Mouse (Mus musculus) intestine, embryonic 16.5 days (tissue): ENCODE results near the gene Fkbp3. TPM values are rescaled to one million over a fixed set of nuclear protein-coding genes. Genes with fewer than 3 reads are reported as not detected.
A peak's percentile ranks its signal among the peaks of the same experiment; 100 is the strongest.

Experiments
- ATAC-seq: fragments of 200-750 bp; cut with Nextera tagmentation; 2 replicates; pipeline ENCODE4 v1.8.0; 2017; ENCODE audit warnings: moderate TSS enrichment, moderate library complexity
- H3K27ac ChIP-seq: fragments of 300-500 bp; sonication (generic); 2 replicates; pipeline ENCODE4 v1.5.1; 2014; ENCODE audit warnings: mild to moderate bottlenecking, low read length
- H3K27me3 ChIP-seq: fragments of 300-500 bp; sonication (generic); replicated peaks from 2 replicates; pipeline ENCODE4 v1.6.1; 2014; ENCODE audit warnings: low read length, control low read depth, mixed read lengths; ENCODE audit not compliant: control insufficient read depth, insufficient read depth
- H3K36me3 ChIP-seq: fragments of 300-500 bp; sonication (generic); 2 replicates; pipeline ENCODE4 v1.6.1; 2014; ENCODE audit warnings: low read length, control low read depth; ENCODE audit not compliant: control insufficient read depth, insufficient read depth
- H3K4me1 ChIP-seq: fragments of 300-500 bp; sonication (generic); 2 replicates; pipeline ENCODE4 v1.6.1; 2014; ENCODE audit warnings: low read length, control low read depth, mixed read lengths; ENCODE audit not compliant: control insufficient read depth, insufficient read depth
- H3K4me2 ChIP-seq: fragments of 300-500 bp; sonication (generic); 2 replicates; pipeline ENCODE4 v1.6.1; 2014; ENCODE audit warnings: low read depth, low read length, control low read depth
- H3K4me3 ChIP-seq: fragments of 300-500 bp; sonication (generic); 2 replicates; pipeline ENCODE4 v1.5.1; 2014; ENCODE audit warnings: mild to moderate bottlenecking, low read length
- H3K9ac ChIP-seq: fragments of 300-500 bp; sonication (generic); 2 replicates; pipeline ENCODE4 v1.6.1; 2014; ENCODE audit warnings: low read depth, low read length
- H3K9me3 ChIP-seq: fragments of 300-500 bp; sonication (generic); 2 replicates; pipeline ENCODE4 v1.6.1; 2016; ENCODE audit warnings: low read length, control low read depth; ENCODE audit not compliant: control insufficient read depth
- WGBS: fragments of 180-500 bp; shearing (Covaris S2); extraction: QIAGEN DNeasy Blood & Tissue Kit; methylation state at CpG from one replicate; pipeline ENCODE4 v1.1.7; 2014; 5-methylcytosine and 5-hydroxymethylcytosine counted together
- polyA plus RNA-seq: library from polyadenylated mRNA; unstranded; fragments of >200 nt; fragmentation: Nextera tagmentation; extraction: Ambion mirVana; gene quantifications from 2 replicates; pipeline ENCODE4 v1.2.1, GENCODE M21; 2015

The Fkbp3 gene
- polyA plus RNA-seq, 1 experiment from 2014 or later: 301 TPM

DNA sequence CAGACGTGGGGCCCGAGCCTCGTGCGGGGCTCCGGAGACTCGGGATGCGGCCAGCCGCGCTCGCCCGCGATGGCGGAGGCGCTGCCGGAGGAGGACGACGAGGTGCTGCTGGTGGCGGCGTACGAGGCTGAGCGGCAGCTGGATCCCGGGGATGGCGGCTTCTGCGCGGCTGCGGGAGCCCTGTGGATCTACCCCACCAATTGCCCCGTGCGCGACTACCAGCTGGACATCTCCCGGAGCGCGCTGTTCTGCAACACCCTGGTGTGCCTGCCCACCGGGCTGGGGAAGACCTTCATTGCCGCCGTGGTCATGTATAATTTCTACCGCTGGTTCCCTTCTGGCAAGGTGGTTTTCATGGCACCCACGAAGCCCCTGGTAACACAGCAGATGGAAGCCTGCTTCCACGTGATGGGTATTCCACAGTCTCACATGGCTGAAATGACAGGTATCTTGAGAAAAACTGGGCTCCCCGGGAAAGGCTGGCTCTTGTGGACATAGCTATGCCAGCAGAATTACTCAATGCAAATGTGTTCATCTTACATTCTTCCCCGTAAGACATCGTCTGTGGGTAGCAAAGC, 2.0 kb upstream of the Fkbp3 start:
- H3K27ac ChIP-seq: peak overlapping the region; percentile 72
- peak; percentile 10 for ATAC-seq
- peaks cover 12% of the 10 kb centered on the region for H3K4me1 ChIP-seq
- H3K27me3 ChIP-seq: no peaks in the 10 kb centered on the region
- H3K9ac ChIP-seq: peak overlapping the region; percentile 86
- H3K36me3 ChIP-seq: no peaks in the 10 kb centered on the region
- peak overlapping the region; percentile 95 for H3K4me3 ChIP-seq
- H3K4me2 ChIP-seq: peak overlapping the region; percentile 85
- 0% methylated on average over 41 of the region's 41 CpGs for WGBS
- H3K9me3 ChIP-seq: no peaks in the 10 kb centered on the region

DNA sequence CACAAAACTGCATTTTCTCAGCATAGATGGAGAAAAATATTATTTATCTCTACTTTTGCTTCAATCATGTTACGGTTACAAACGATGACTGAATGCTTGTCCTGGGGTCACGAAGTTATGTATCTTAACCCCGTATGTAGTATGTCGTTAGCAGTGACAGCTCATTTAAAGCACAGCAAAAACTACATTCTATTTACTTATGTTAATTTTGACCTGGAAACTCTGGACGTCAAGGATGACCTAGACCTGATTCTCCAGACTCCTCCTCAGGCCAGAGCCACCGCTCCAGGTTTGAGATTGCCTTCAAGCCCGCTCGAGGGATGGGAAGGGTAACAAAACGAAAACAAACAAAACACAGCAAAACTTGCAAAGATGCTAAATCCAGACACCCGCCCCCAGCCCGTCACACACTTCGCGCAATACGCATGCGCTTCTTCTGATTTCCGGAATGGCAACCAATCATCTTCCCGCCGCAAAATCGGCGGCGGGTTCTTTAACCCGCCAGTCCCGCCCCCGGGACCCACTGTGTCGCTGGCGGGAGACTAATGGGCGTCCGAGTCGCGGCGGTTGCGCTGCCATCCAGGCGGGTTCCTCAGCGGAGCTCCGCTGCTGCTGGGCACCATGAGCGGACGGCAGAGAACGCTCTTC, 1.4 kb upstream of the Fkbp3 start, which contains the start of gene Fancm:
Gene Fancm (plus strand): TSS at position 519 of the 648 bp plus-strand sequence.
- Histone ChIP-seq H3K4me1 (peaks cover 15% of the 10 kb centered on the region), H3K27ac (peak within 1 kb of the TSS; percentile 72), H3K4me2 (peak within 1 kb of the TSS; percentile 85), H3K27me3 (no peaks in the 10 kb centered on the region), H3K9me3 (no peaks in the 10 kb centered on the region), H3K9ac (peak within 1 kb of the TSS; percentile 96), H3K36me3 (no peaks in the 10 kb centered on the region), H3K4me3 (peak within 1 kb of the TSS; percentile 95)
- peak; percentile 54 for ATAC-seq
- 2% methylated on average over 39 of the region's 39 CpGs for WGBS

DNA sequence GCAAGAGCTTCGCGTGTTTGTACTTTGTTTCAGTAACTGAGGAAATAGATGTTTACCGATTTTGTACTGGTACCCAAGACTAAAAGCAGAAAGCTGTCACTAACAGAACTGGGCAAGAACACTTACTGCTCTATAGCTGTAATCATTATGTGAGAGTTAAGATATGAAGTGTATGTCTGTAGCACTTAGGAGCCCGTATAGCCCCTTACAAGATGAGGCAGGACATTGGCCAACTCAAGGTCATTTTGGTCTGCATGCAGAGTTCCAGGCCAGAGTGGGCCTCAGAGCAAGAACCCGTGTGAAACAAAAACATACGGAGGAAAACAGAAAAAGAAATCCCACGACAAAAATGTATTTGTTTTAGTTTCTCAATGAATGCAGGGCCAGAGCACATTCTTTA, 844 bp upstream of the Fkbp3 start:
- H3K9me3 ChIP-seq: no peaks in the 10 kb centered on the region
- H3K27ac ChIP-seq: peak overlapping the region; percentile 61
- H3K36me3 ChIP-seq: no peaks in the 10 kb centered on the region; the same call in 1 of the 2 replicates
- no peak for ATAC-seq
- peak overlapping the region; percentile 85 for H3K4me2 ChIP-seq
- H3K4me1 ChIP-seq: peaks cover 15% of the 10 kb centered on the region
- WGBS: 36% methylated on average over 7 of the region's 7 CpGs
- H3K4me3 ChIP-seq: peak overlapping the region; percentile 95
- no peak overlapping the region for H3K9ac ChIP-seq
- H3K27me3 ChIP-seq: no peaks in the 10 kb centered on the region

DNA sequence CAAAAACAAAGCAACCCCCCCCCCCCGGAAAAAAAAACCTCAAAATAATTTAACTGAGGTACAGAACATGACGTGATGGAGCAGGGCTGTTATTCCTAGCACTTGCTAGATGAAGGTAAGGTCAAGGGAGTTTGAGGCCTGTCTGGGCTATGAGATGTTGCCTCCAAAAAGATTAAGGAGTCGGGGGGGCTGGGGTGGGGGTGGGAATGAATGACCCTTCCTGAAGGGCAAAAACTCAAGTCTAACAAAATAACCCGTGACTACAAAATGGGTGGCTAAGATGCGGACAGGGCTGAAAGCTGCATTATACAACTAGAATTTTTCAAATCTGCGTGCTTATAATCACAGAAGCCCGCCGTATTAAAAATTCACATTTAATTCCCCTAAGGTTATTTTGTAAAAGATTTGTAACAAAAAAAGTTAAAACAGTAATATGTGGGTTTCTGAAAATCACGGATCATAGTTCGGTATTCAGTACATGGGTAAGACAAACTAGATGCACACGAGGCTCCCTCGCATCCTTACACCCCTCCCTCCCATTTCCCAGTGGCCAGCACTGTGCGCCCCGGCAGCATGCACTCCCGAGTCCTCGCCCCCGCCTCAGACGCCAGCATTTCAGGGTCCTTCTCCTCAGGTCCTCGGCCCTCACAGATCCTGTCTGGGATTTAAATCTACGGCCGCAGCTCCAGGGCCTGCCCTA, 746 bp downstream of the Fkbp3 start:
- H3K4me1 ChIP-seq: peaks cover 15% of the 10 kb centered on the region
- H3K36me3 ChIP-seq: no peaks in the 10 kb centered on the region; the same call in 1 of the 2 replicates
- WGBS: 3% methylated on average over 21 of the region's 21 CpGs
- H3K4me2 ChIP-seq: peak overlapping the region; percentile 67
- H3K9me3 ChIP-seq: no peaks in the 10 kb centered on the region
- ATAC-seq: peak; percentile 55
- H3K4me3 ChIP-seq: peak overlapping the region; percentile 95
- peak overlapping the region; percentile 84 for H3K27ac ChIP-seq
- H3K9ac ChIP-seq: peak overlapping the region; percentile 96
- no peaks in the 10 kb centered on the region for H3K27me3 ChIP-seq

DNA sequence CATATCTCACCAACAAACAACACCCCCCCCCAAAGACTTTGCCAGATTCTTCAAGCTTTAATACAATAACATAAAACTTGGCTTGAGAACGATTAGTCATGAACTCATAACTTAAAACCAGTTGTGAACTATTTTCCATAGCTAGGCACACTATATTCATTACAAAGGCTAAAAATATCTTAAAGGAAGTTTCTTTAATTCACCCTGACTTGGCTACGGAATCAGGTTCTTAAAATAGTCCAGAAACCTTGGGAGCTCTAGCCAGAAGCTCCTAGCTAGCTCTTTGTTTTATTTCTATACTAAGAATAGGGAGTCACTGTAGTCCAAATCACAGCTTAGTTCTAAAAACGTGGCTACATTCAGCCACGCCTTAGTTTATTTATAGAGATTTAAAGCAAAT, 5.4 kb downstream of the Fkbp3 start:
- Histone ChIP-seq H3K27ac (no peak overlapping the region), H3K9ac (no peak overlapping the region), H3K36me3 (peaks cover 6% of the 10 kb centered on the region), H3K4me2 (no peak overlapping the region), H3K4me3 (no peak overlapping the region), H3K27me3 (no peaks in the 10 kb centered on the region), H3K9me3 (no peaks in the 10 kb centered on the region), H3K4me1 (0 out of 2 replicates have a peak, but pooled peaks cover 2% of the 10 kb centered on the region)
- 63% methylated on average over 4 of the region's 4 CpGs for WGBS
- ATAC-seq: no peak

DNA sequence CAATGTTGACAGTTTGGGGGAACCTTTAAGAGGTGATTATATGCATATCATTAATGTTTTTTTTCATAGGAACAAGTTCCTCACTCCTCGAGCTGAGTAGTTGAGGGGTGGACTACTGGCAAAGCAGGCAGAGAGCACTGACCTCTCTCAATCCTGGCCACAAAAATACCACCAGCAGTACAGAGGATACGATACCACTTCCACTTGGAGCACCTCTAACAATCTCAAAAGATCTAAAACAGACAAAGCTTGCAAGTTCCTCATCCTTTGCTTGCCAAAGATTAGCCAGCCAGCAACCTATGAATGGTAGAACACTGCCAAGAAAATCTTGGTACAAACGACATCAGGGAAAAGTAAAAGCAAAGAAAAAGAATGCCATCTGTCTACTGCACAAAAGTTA, 7.6 kb downstream of the Fkbp3 start:
- no peak overlapping the region for H3K4me2 ChIP-seq
- H3K27ac ChIP-seq: no peak overlapping the region
- WGBS: 57% methylated on average over 3 of the region's 3 CpGs
- no peak for ATAC-seq
- H3K9ac ChIP-seq: no peak overlapping the region
- no peaks in the 10 kb centered on the region for H3K9me3 ChIP-seq
- H3K4me3 ChIP-seq: no peak overlapping the region
- H3K27me3 ChIP-seq: no peaks in the 10 kb centered on the region
- H3K36me3 ChIP-seq: peaks cover 7% of the 10 kb centered on the region
- 0 out of 2 replicates have a peak, but pooled peaks cover 2% of the 10 kb centered on the region for H3K4me1 ChIP-seq

DNA sequence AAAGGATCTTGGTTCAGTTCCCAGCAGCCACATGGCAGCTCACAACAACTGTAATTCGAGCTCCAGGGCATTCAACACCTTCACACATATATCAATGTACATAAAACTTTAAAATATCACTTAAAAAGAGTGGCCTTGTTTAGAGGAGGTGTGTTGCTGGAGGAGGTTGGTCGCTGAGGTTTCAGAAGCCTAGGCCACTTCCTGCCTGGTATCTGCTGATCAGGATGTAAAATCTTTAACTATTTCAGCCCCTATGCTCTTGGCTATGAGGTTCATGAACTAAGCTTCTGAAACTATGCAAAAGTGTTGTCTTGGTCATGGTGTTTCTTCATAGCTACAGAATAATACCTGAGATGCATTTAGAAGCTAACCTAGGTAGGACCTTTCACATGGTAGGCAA, 8.6 kb downstream of the Fkbp3 start:
- Histone ChIP-seq H3K27ac (no peak overlapping the region), H3K4me3 (no peak overlapping the region), H3K27me3 (no peaks in the 10 kb centered on the region), H3K4me1 (no peaks in the 10 kb centered on the region), H3K9me3 (no peaks in the 10 kb centered on the region), H3K36me3 (peaks cover 9% of the 10 kb centered on the region), H3K9ac (no peak overlapping the region), H3K4me2 (no peak overlapping the region)
- 64% methylated on average over 2 of the region's 2 CpGs for WGBS
- no peak for ATAC-seq

DNA sequence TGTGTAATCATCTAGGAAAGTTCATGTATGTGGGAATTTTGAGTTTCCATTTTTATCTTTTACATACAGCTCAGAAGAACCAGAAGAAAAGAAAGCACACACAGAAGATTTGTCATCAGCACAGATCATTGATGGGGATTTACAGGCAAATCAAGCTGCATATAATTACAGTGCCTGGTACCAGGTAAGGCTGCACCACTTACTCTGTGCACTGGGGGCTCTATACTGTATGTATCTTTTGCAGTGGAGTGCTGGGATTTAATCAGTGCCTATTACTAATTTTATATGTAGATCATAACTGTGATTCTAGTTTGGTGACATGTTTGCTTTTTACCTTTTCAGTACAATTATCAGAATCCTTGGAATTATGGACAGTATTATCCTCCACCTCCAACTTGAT, 12.7 kb downstream of the Fkbp3 start:
- Histone ChIP-seq H3K4me2 (no peak overlapping the region), H3K27ac (no peak overlapping the region), H3K27me3 (no peaks in the 10 kb centered on the region), H3K9me3 (no peaks in the 10 kb centered on the region), H3K4me1 (no peaks in the 10 kb centered on the region), H3K9ac (no peak overlapping the region), H3K36me3 (peaks cover 6% of the 10 kb centered on the region), H3K4me3 (no peak overlapping the region)
- no peak for ATAC-seq

DNA sequence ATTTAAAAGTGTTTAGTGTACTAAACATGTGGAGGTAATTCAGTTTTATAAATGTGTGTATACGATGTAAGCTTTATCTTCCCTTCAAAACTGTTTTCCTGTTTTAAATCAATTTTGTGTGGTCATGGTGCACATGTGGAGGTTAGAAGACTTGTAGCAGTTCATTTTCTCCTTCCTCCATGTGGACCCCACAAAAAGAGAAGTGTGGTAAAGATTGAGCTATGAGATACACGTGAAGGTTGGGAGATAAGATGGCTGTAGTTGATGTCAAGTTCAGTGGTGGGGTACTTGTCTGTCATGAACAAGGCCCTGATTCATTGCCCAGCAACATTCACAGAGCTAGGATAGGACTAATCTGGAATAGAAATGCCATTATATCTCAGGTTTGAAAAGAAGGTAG, 15.6 kb downstream of the Fkbp3 start:
- H3K9me3 ChIP-seq: no peaks in the 10 kb centered on the region
- WGBS: 77% methylated on average over 2 of the region's 2 CpGs
- no peaks in the 10 kb centered on the region for H3K27me3 ChIP-seq
- H3K36me3 ChIP-seq: peaks cover 2% of the 10 kb centered on the region; the same call in 1 of the 2 replicates
- H3K4me3 ChIP-seq: no peak overlapping the region
- no peak overlapping the region for H3K9ac ChIP-seq
- H3K4me1 ChIP-seq: no peaks in the 10 kb centered on the region
- no peak overlapping the region for H3K27ac ChIP-seq
- ATAC-seq: no peak
- H3K4me2 ChIP-seq: no peak overlapping the region
